Mouse (Mus musculus): ENCODE data around the gene Ctnna3. TPM values are rescaled to one million over a fixed set of nuclear protein-coding genes. Genes with fewer than 3 reads are reported as not detected.
"Not testable (repeated sequence)": the region's sequence is repeated elsewhere in the genome, so short reads cannot be mapped to it uniquely, and the experiment has no call there.

The Ctnna3 gene
- polyA plus RNA-seq (2014; fragmentation: Nextera tagmentation; extraction: Ambion mirVana), result 0.39 TPM in 2 replicates

GRCm38 (mm10) chr10:63429785-63430305 lies at the start of gene Ctnna3:
Ctnna3 (plus strand) TSS chr10:63430098.
- peak within 1 kb of the TSS; percentile 64 for H3K4me2 ChIP-seq
- no peaks in the 10 kb centered on the region for H3K9me3 ChIP-seq (ENCODE audit: low read depth, low read length)
- peak within 1 kb of the TSS; percentile 79 for H3K9ac ChIP-seq
- no peaks in the 10 kb centered on the region for H3K4me1 ChIP-seq (ENCODE audit: insufficient read depth)
- DNase-seq, result peak; percentile 93
- under 1% methylated on average over 55 of the region's 55 CpGs for WGBS
- peak; percentile 92 for ATAC-seq (ENCODE audit: insufficient read depth)
- no peaks in the 10 kb centered on the region for H3K27me3 ChIP-seq (ENCODE audit: insufficient read depth, low read length)
- H3K27ac ChIP-seq (ENCODE audit: low read depth), result peak within 1 kb of the TSS; percentile 90
- TF ChIP-seq CTCF (IDR thresholded peaks at IDR 0.05; ENCODE audit: low read depth), result no peak
- H3K36me3 ChIP-seq (ENCODE audit: insufficient read depth), result no peaks in the 10 kb centered on the region
- H3K4me3 ChIP-seq (ENCODE audit: low read depth, low read length), result peak within 1 kb of the TSS; percentile 82

GRCm38 (mm10) chr10:63381498-63382280 lies 48.2 kb upstream of the Ctnna3 start, which contains the start of gene Sirt1:
Sirt1 (minus strand) TSS chr10:63381704.
- Histone ChIP-seq H3K36me3 (ENCODE audit: insufficient read depth) (no peaks in the 10 kb centered on the region), H3K27me3 (ENCODE audit: insufficient read depth, low read length) (0 out of 2 replicates have a peak, but pooled peaks cover 4% of the 10 kb centered on the region), H3K4me3 (ENCODE audit: low read depth, low read length) (peak within 1 kb of the TSS; percentile 49), H3K4me2 (peak within 1 kb of the TSS; percentile 79), H3K27ac (ENCODE audit: low read depth) (no peak within 1 kb of the TSS), H3K9me3 (ENCODE audit: low read depth, low read length) (no peaks in the 10 kb centered on the region), H3K4me1 (ENCODE audit: insufficient read depth) (no peaks in the 10 kb centered on the region), H3K9ac (peak within 1 kb of the TSS; percentile 65)
- DNase-seq, result peak; percentile 21
- ATAC-seq (ENCODE audit: insufficient read depth), result no peak
- 4% methylated on average over 24 of the region's 24 CpGs for WGBS
- TF ChIP-seq CTCF (IDR thresholded peaks at IDR 0.05; ENCODE audit: low read depth), result no peak

- Histone ChIP-seq H3K9me3 (ENCODE audit: low read depth, low read length) (no peaks in the 10 kb centered on the region), H3K4me3 (ENCODE audit: low read depth, low read length) (peak within 1 kb of the TSS; percentile 49), H3K36me3 (ENCODE audit: insufficient read depth) (no peaks in the 10 kb centered on the region), H3K4me2 (peak within 1 kb of the TSS; percentile 79), H3K27me3 (ENCODE audit: insufficient read depth, low read length) (0 out of 2 replicates have a peak, but pooled peaks cover 4% of the 10 kb centered on the region), H3K27ac (ENCODE audit: low read depth) (no peak within 1 kb of the TSS), H3K9ac (peak within 1 kb of the TSS; percentile 65), H3K4me1 (ENCODE audit: insufficient read depth) (no peaks in the 10 kb centered on the region)
- WGBS, result 1% methylated on average over 28 of the region's 28 CpGs
- ATAC-seq (ENCODE audit: insufficient read depth) (peak; percentile 94), DNase-seq (peak; percentile 98)
- peak; percentile 82 for TF ChIP-seq CTCF (IDR thresholded peaks at IDR 0.05; ENCODE audit: low read depth)
Measured at GRCm38 (mm10) chr10:63382372-63383279, 47.3 kb upstream of the Ctnna3 start, which contains the start of gene Dnajc12. Dnajc12 (plus strand) TSS chr10:63382443.

GRCm38 (mm10) chr10:63385897-63386296 lies 44.0 kb upstream of the Ctnna3 start:
- not testable (repeated sequence) for H3K9me3 ChIP-seq (ENCODE audit: low read depth, low read length); H3K36me3 ChIP-seq (ENCODE audit: insufficient read depth); H3K4me1 ChIP-seq (ENCODE audit: insufficient read depth); ATAC-seq (ENCODE audit: insufficient read depth); DNase-seq; H3K27ac ChIP-seq (ENCODE audit: low read depth); H3K27me3 ChIP-seq (ENCODE audit: insufficient read depth, low read length)
- peak overlapping the region; percentile 67 for H3K4me2 ChIP-seq
- 0 out of 2 replicates have a peak overlapping the region, but pooled peaks have one; percentile 45 for H3K9ac ChIP-seq
- 23% methylated on average over 5 of the region's 5 CpGs for WGBS
- H3K4me3 ChIP-seq (ENCODE audit: low read depth, low read length), result peak overlapping the region; percentile 41

GRCm38 (mm10) chr10:63386444-63386843 lies 43.5 kb upstream of the Ctnna3 start:
- H3K9ac ChIP-seq, result peak overlapping the region; percentile 45
- ATAC-seq (ENCODE audit: insufficient read depth) (peak; percentile 58), DNase-seq (peak; percentile 96)
- under 1% methylated on average over 19 of the region's 19 CpGs for WGBS
- H3K9me3 ChIP-seq (ENCODE audit: low read depth, low read length), result no peaks in the 10 kb centered on the region
- H3K27me3 ChIP-seq (ENCODE audit: insufficient read depth, low read length), result 0 out of 2 replicates have a peak, but pooled peaks cover under 1% of the 10 kb centered on the region
- peak overlapping the region; percentile 44; the same call in 1 of the 2 replicates for H3K27ac ChIP-seq (ENCODE audit: low read depth)
- no peak for TF ChIP-seq CTCF (IDR thresholded peaks at IDR 0.05; ENCODE audit: low read depth)
- peak overlapping the region; percentile 41 for H3K4me3 ChIP-seq (ENCODE audit: low read depth, low read length)
- H3K36me3 ChIP-seq (ENCODE audit: insufficient read depth), result no peaks in the 10 kb centered on the region
- peak overlapping the region; percentile 67 for H3K4me2 ChIP-seq
- no peaks in the 10 kb centered on the region for H3K4me1 ChIP-seq (ENCODE audit: insufficient read depth)

DNA sequence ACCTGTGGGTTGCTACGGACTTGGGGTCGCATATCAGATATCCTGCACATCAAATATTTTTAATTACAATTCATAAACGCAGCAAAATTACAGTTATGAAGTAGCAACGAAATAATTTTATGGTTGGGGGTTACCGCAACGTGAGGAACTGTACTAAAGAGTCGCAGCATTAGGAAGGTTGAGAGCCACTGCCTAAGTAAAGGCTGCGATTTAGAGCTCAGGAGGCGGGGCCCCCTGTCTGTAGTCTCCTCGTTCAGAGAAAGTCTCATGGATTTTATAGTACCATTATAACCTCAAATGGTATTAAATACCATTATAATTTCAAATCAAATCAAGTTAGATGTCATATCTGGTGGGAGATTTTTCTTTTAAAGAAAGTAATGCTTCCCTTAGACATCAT lies 42.9 kb upstream of the Ctnna3 start:
- DNase-seq, result peak; percentile 32

More for the DNA sequence above, 42.9 kb upstream of the Ctnna3 start:
- peak overlapping the region; percentile 44; the same call in 1 of the 2 replicates for H3K27ac ChIP-seq (ENCODE audit: low read depth)
- peak overlapping the region; percentile 45 for H3K9ac ChIP-seq
- no peaks in the 10 kb centered on the region for H3K27me3 ChIP-seq (ENCODE audit: insufficient read depth, low read length)
- peak overlapping the region; percentile 67 for H3K4me2 ChIP-seq
- ATAC-seq (ENCODE audit: insufficient read depth), result no peak
- 3% methylated on average over 10 of the region's 10 CpGs for WGBS
- H3K4me3 ChIP-seq (ENCODE audit: low read depth, low read length), result peak overlapping the region; percentile 41
- TF ChIP-seq CTCF (IDR thresholded peaks at IDR 0.05; ENCODE audit: low read depth), result no peak
- no peaks in the 10 kb centered on the region for H3K36me3 ChIP-seq (ENCODE audit: insufficient read depth)
- H3K4me1 ChIP-seq (ENCODE audit: insufficient read depth), result no peaks in the 10 kb centered on the region
- no peaks in the 10 kb centered on the region for H3K9me3 ChIP-seq (ENCODE audit: low read depth, low read length)

All from lung, embryonic 14.5 days (tissue).